Mouse (Mus musculus) lung, postnatal 0 days (tissue): ENCODE data around the gene Lpcat2b.

Experiments
- CTCF ChIP-seq: IDR thresholded peaks from 2 replicates; pipeline ENCODE4 v1.5.1; 2016; ENCODE audit warnings: antibody characterized with exemption, mild to moderate bottlenecking
- EP300 ChIP-seq: IDR thresholded peaks from 2 replicates; pipeline ENCODE4 v1.6.1; 2016; ENCODE audit warnings: antibody characterized with exemption, mild to moderate bottlenecking, control low read depth

- no peak for TF ChIP-seq CTCF
- no peak for TF ChIP-seq EP300
These were observed 16.6 kb downstream of the Lpcat2b start for GRCm38 (mm10) chr5:107447977-107448376.
